ENCODE assay signal across 21 mouse cellular contexts in the genomic region with DNA sequence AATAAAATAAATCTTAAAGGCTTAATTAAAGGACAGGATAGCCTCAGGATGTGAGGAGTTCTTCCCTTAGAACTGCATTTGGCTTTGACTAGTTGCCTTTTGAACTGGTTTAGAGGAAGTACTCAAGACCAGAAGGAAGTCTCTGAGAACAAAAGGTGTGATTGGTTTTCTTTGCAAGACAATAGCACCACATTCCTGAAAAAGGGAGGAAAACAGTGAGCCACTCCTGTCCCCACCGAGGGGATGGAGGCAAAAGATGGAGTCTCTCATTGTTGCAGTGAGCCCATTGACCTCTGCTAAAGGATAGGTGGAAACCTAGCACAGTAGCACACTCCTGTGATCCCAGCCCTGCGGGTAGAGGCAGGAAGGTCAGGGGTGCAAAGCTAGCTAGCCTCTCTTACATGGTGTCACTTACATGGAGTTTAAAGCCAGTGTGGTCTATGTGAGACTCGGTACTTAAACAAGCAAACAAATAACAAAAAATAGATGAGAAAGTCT. TPM values are rescaled to one million over a fixed set of nuclear protein-coding genes. Genes with fewer than 3 reads are reported as not detected.
"Had no signal": no experiment of that assay in that cellular context is flagged by ENCODE, and none has a peak within 500 bp of the region (broad histone marks: within the 10 kb centered on the region; RNA-seq: fewer than 3 reads in every experiment).

No protein-coding gene starts in this region.

- H3K27ac ChIP-seq: heart, adult 2 months; heart, embryonic 13.5 days; heart, embryonic 15.5 days; hindbrain, embryonic 13.5 days; hindbrain, embryonic 15.5 days; hindbrain, postnatal 0 days; limb, embryonic 13.5 days; limb, embryonic 15.5 days; liver, embryonic 12.5 days had no signal

- H3K36me3 ChIP-seq: heart, embryonic 13.5 days; heart, embryonic 15.5 days; hindbrain, embryonic 13.5 days; hindbrain, embryonic 15.5 days; limb, embryonic 13.5 days; limb, embryonic 15.5 days; liver, embryonic 12.5 days had no signal

- H3K4me1 ChIP-seq: heart, embryonic 13.5 days; heart, embryonic 15.5 days; limb, embryonic 15.5 days; liver, embryonic 12.5 days had no signal

- H3K4me3 ChIP-seq: heart, adult 2 months; heart, embryonic 13.5 days; heart, embryonic 15.5 days; hindbrain, embryonic 13.5 days; hindbrain, embryonic 15.5 days; limb, embryonic 13.5 days; limb, embryonic 15.5 days; liver, embryonic 12.5 days had no signal

- DNase-seq: gastrocnemius, postnatal 14 days; gastrocnemius, postnatal 36 days; heart, adult 2 months; heart, postnatal 14 days; heart, postnatal 36 days; kidney, adult 11 months; kidney, adult 2 months; kidney, adult 9 months; kidney, postnatal 10 days; kidney, postnatal 36 days; layer of hippocampus, adult 9-11 months; layer of hippocampus, postnatal 36 days; left cerebral cortex, postnatal 4 days had no signal

- H3K9me3 ChIP-seq: heart, embryonic 15.5 days; hindbrain, embryonic 13.5 days; hindbrain, embryonic 15.5 days; limb, embryonic 13.5 days; limb, embryonic 15.5 days had no signal

- H3K27me3 ChIP-seq: heart, embryonic 13.5 days; heart, embryonic 15.5 days; hindbrain, embryonic 13.5 days; hindbrain, embryonic 15.5 days; limb, embryonic 13.5 days; limb, embryonic 15.5 days; liver, embryonic 12.5 days had no signal

- H3K9ac ChIP-seq: heart, embryonic 13.5 days; heart, embryonic 15.5 days; hindbrain, embryonic 13.5 days; hindbrain, embryonic 15.5 days; limb, embryonic 13.5 days; limb, embryonic 15.5 days; liver, embryonic 12.5 days had no signal

RNA-seq across cellular contexts. Expression of a gene that starts 30.9 kb away (rescaled TPM):
- polyA plus RNA-seq: heart, adult 2 months had no signal
